16 mouse cellular contexts compared by ENCODE assay signal in the genomic region with DNA sequence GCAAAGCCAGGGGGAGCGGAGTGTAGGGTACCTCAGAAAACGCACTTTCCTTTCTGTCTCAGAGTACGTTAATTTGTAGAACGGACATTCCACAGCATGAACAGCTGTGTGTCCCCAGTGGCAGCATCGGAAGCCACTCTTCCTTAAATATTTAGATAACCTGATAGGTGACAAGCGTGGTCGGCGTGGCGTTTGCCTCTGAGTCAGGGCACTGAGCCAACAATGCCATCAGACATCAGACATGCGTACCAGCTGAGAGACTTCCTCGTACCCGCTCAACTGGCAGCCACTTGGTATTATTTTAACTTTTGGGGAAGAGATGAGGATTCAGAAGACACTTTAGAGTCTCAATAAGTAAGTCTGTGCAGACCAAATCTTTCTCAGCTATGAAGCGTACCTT.
DNase-seq lines count a peak whose midpoint lies in the region; ATAC-seq lines count a peak whose summit lies in the region.
"Had no signal": no experiment of that assay in that cellular context is flagged by ENCODE, and none has a peak within 500 bp of the region (broad histone marks: within the 10 kb centered on the region; RNA-seq: fewer than 3 reads in every experiment).

No protein-coding gene starts in this region.

- no peak overlapping the region for H3K4me3 ChIP-seq in heart, embryonic 14.5 days (ENCODE audit: control insufficient read depth in 1 of 2, insufficient read depth in 1 of 2, low read depth in 1 of 2, low read length in 2 of 2)
- H3K4me3 ChIP-seq in kidney, embryonic 15.5 days (replicated peaks), result no peak overlapping the region
- no peak overlapping the region for H3K4me3 ChIP-seq in lung, embryonic 16.5 days (ENCODE audit: low read length)
- H3K4me3 ChIP-seq: hindbrain, embryonic 10.5 days; left cerebral cortex, adult 2 months; limb, embryonic 13.5 days; neural tube, embryonic 13.5 days had no signal

- peak overlapping the region; percentile 39 for H3K4me2 ChIP-seq in heart, embryonic 14.5 days (ENCODE audit: low read length)
- H3K4me2 ChIP-seq in kidney, embryonic 15.5 days, result no peak overlapping the region
- H3K4me2 ChIP-seq in lung, embryonic 16.5 days (ENCODE audit: low read depth, low read length), result peak overlapping the region; percentile 35
- H3K4me2 ChIP-seq: limb, embryonic 13.5 days; neural tube, embryonic 13.5 days had no signal

- 32% methylated on average over 13 of the region's 13 CpGs for WGBS in heart, embryonic 14.5 days
- 43% methylated on average over 13 of the region's 13 CpGs for WGBS in kidney, embryonic 15.5 days
- WGBS in lung, embryonic 16.5 days, result 16% methylated on average over 13 of the region's 13 CpGs

- H3K27ac ChIP-seq in heart, embryonic 14.5 days (replicated peaks in 1 of 2; ENCODE audit: control insufficient read depth in 1 of 2, insufficient read depth in 1 of 2, low read depth in 2 of 2, low read length in 2 of 2), result no peak overlapping the region
- no peak overlapping the region for H3K27ac ChIP-seq in kidney, embryonic 15.5 days
- no peak overlapping the region for H3K27ac ChIP-seq in lung, embryonic 16.5 days (ENCODE audit: low read length)
- H3K27ac ChIP-seq: hindbrain, embryonic 10.5 days; left cerebral cortex, adult 2 months; limb, embryonic 13.5 days; neural tube, embryonic 13.5 days had no signal

- H3K27me3 ChIP-seq in heart, embryonic 14.5 days (ENCODE audit: control insufficient read depth, insufficient read depth, low read length), result no peaks in the 10 kb centered on the region
- no peaks in the 10 kb centered on the region for H3K27me3 ChIP-seq in kidney, embryonic 15.5 days
- 0 out of 2 replicates have a peak, but pooled peaks cover 2% of the 10 kb centered on the region for H3K27me3 ChIP-seq in lung, embryonic 16.5 days (ENCODE audit: control insufficient read depth, insufficient read depth, low read depth, low read length)
- H3K27me3 ChIP-seq: neural tube, embryonic 13.5 days had no signal

- H3K9ac ChIP-seq in heart, embryonic 14.5 days (ENCODE audit: low read length), result no peak overlapping the region
- H3K9ac ChIP-seq in kidney, embryonic 15.5 days, result no peak overlapping the region
- H3K9ac ChIP-seq in lung, embryonic 16.5 days (ENCODE audit: low read length), result no peak overlapping the region
- H3K9ac ChIP-seq: limb, embryonic 13.5 days; neural tube, embryonic 13.5 days had no signal

- no peaks in the 10 kb centered on the region for H3K36me3 ChIP-seq in heart, embryonic 14.5 days (ENCODE audit: control insufficient read depth, insufficient read depth, low read length)
- no peaks in the 10 kb centered on the region for H3K36me3 ChIP-seq in kidney, embryonic 15.5 days
- H3K36me3 ChIP-seq in lung, embryonic 16.5 days (ENCODE audit: control insufficient read depth, insufficient read depth, low read length), result no peaks in the 10 kb centered on the region
- H3K36me3 ChIP-seq: hindbrain, embryonic 10.5 days; limb, embryonic 13.5 days; neural tube, embryonic 13.5 days had no signal

- H3K9me3 ChIP-seq in heart, embryonic 14.5 days (ENCODE audit: control insufficient read depth, low read length), result 0 out of 2 replicates have a peak, but pooled peaks cover 3% of the 10 kb centered on the region
- no peaks in the 10 kb centered on the region for H3K9me3 ChIP-seq in kidney, embryonic 15.5 days (replicated peaks)
- no peaks in the 10 kb centered on the region; the same call in 1 of the 2 replicates for H3K9me3 ChIP-seq in lung, embryonic 16.5 days (ENCODE audit: control insufficient read depth, low read length)
- H3K9me3 ChIP-seq: hindbrain, embryonic 10.5 days; limb, embryonic 13.5 days; neural tube, embryonic 13.5 days had no signal

- peak; percentile 14 for DNase-seq in adrenal gland, postnatal 14 days
- DNase-seq in adrenal gland, adult 8-10 months, result no peak
- DNase-seq in heart, adult 8-10 months (ENCODE audit: low spot score), result no peak
- DNase-seq in kidney, postnatal 10 days, result peak; percentile 29
- DNase-seq in lung, postnatal 14 days, result no peak
- DNase-seq: cerebellum, postnatal 25 days; gastrocnemius, postnatal 14 days; right cerebral cortex, postnatal 25 days; thymus, adult 18-20 months had no signal

- no peak for ATAC-seq in heart, embryonic 14.5 days (ENCODE audit: insufficient number of reproducible peaks, insufficient read depth, low FRiP score, low read depth)
- ATAC-seq in kidney, embryonic 15.5 days (replicated peaks; ENCODE audit: low FRiP score), result no peak
- no peak for ATAC-seq in lung, embryonic 16.5 days (ENCODE audit: low read depth)

- peaks cover 16 to 25% of the 10 kb centered on the region in 2 experiments for H3K4me1 ChIP-seq in heart, embryonic 14.5 days (ENCODE audit: control insufficient read depth in 2 of 2, insufficient read depth in 2 of 2, low read length in 2 of 2)
- H3K4me1 ChIP-seq in kidney, embryonic 15.5 days, result 0 out of 2 replicates have a peak, but pooled peaks cover 5% of the 10 kb centered on the region
- H3K4me1 ChIP-seq in lung, embryonic 16.5 days (replicated peaks; ENCODE audit: control insufficient read depth, insufficient read depth, low read length), result peaks cover 3% of the 10 kb centered on the region; the same call in 1 of the 2 replicates
- H3K4me1 ChIP-seq: neural tube, embryonic 13.5 days had no signal

Comparison
In these comparisons a context has a peak if more than half of its experiments do, and no peak if none do; other contexts are left out.
1. DNase-seq: peak in adrenal gland, postnatal 14 days (single experiment) and kidney, postnatal 10 days (single experiment); none in adrenal gland, adult 8-10 months (single experiment), heart, adult 8-10 months (single experiment) and lung, postnatal 14 days (single experiment).